Mouse (Mus musculus) skeletal muscle tissue, postnatal 0 days (tissue): ENCODE data around the gene Trim60. TPM values are rescaled to one million over a fixed set of nuclear protein-coding genes. Genes with fewer than 3 reads are reported as not detected.

ENCODE experiments used
- polyA plus RNA-seq: library from polyadenylated mRNA; unstranded; fragments of >200 nt; fragmentation: Nextera tagmentation; extraction: Ambion mirVana; gene quantifications from 2 replicates; pipeline ENCODE4 v1.2.1, GENCODE M21; 2015

Gene Trim60
- not detected in 2 replicates for polyA plus RNA-seq

DNA sequence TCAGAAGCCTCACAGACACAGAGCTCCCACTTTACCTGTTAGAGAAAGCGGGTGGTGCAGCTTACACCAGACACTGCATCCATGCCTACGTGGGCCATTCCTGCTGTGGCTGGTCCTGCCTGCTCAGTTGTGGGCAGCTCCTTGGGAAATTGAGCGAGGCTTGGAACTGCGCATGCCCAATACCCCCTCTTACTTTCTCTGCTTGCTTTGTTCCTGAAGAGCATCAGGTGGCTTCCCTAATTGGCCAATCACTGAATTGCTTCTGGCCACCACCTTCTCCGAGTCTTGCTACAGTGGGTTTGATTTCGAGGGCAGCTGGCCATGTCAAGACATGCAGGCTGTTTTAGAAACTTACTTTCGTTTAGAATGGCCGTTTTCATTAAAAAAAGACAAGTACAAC lies at the start of gene Trim60, which contains the start of gene Trim61:
Gene Trim60 (minus strand): TSS at position 162 of the 400 bp plus-strand sequence.
Gene Trim61 (minus strand): TSS at position 101 of the 400 bp plus-strand sequence.

DNA sequence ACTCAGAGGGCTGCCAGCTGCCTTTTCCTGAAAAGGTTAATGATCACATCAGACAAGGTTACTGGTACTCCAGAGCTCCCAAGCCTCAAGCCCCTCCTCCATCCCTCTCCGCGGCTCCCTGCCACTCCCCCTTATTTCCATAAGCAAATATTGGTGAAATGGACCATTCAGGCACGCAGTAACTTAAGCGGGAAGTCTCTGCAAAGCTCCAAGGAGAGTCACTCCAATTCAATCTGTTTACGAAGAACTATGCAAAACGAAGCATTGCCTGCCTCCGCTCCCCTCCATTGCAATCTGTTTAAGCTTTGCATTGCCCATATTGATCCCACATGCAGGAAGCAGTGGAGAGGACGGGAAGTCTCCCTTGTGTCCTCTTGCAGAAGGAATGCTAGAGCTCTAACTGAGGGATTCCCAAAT lies 18.7 kb upstream of the Trim60 start, which contains the start of gene Apela:
Gene Apela (minus strand): TSS at position 220 of the 417 bp plus-strand sequence.

DNA sequence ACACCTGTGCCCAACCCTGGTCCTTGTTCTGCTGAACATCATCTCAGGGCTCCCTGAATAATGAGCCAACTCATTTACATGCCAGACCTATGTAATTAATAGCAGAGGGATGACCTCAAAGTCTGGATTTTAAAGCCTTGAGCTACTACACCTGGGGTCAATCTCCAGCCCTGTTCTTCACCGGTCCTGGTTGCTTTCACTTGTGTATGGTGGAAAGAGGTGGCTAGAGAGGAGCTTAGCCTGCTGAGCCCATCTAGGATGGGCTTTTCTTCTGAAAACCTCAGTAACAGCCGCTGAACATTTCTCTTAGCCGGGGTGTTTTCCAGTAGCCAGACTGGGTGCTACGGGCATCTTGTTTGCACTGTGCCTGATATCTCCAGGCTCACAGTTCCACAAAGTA lies 30.7 kb downstream of the Trim60 start, which contains the start of gene Trim75:
Gene Trim75 (minus strand): TSS at position 101 of the 400 bp plus-strand sequence.

Other genes with a start within 250 kb of the Trim60 start
- 5.1 and 9.5 TPM in 2 replicates for gene Klhl2, start 168.6 kb downstream of the Trim60 start, polyA plus RNA-seq
- 20.8 and 25.3 TPM in 2 replicates for gene Tmem192, start 71.4 kb downstream of the Trim60 start, polyA plus RNA-seq
- not detected in 2 replicates for gene Trim75, start 30.8 kb downstream of the Trim60 start, polyA plus RNA-seq
- not detected in 2 replicates for gene Trim61, start 61 bp downstream of the Trim60 start, polyA plus RNA-seq
- 0.23 and 0.31 TPM in 2 replicates for gene Apela, start 18.8 kb upstream of the Trim60 start, polyA plus RNA-seq
- not detected in 2 replicates for gene Gm10663, start 56.4 kb upstream of the Trim60 start, polyA plus RNA-seq
- gene BC030870, start 111.0 kb upstream of the Trim60 start, polyA plus RNA-seq, result not detected in 2 replicates